9 mouse cellular contexts compared by ENCODE assay signal in the genomic region with DNA sequence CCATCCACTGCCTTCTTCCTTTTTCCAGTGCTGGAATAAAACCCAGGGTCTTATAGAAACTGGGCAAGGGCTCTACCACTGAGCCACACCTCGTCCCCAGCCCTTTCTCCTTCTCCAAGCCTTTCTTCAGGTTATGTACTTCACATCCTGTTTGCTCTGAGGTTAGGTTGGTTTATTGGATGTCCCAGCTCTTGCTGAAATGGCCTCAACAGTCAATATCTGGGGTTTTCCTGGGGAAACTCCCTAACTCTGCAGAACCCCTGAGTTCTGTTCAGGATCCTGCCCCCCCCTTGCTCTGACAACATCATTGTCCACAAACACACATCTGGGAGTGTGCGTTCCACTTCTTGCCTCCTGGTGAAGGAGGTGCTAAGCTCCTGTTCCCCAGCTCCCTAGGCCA. TPM values are rescaled to one million over a fixed set of nuclear protein-coding genes. Genes with fewer than 3 reads are reported as not detected.
DNase-seq lines count a peak whose midpoint lies in the region; ATAC-seq and TF ChIP-seq lines count a peak whose summit lies in the region.
"Not testable (repeated sequence)": the region's sequence is repeated elsewhere in the genome, so short reads cannot be mapped to it uniquely, and the experiment has no call there.
"Had no signal": no experiment of that assay in that cellular context is flagged by ENCODE, and none has a peak within 500 bp of the region (broad histone marks: within the 10 kb centered on the region; RNA-seq: fewer than 3 reads in every experiment).

No protein-coding gene starts in this region.

- not testable (repeated sequence) for H3K4me3 ChIP-seq in intestine, postnatal 0 days (ENCODE audit: low read depth, low read length)

- H3K4me2 ChIP-seq in intestine, postnatal 0 days (replicated peaks; ENCODE audit: low read depth) = peak overlapping the region; percentile 45

- not testable (repeated sequence) for H3K27me3 ChIP-seq in intestine, postnatal 0 days (replicated peaks; ENCODE audit: control insufficient read depth, insufficient read depth, low read length)

- H3K9me3 ChIP-seq in intestine, postnatal 0 days (ENCODE audit: control insufficient read depth) = not testable (repeated sequence)

- H3K36me3 ChIP-seq in intestine, postnatal 0 days (ENCODE audit: control insufficient read depth, insufficient read depth) = not testable (repeated sequence)

- H3K9ac ChIP-seq in intestine, postnatal 0 days (ENCODE audit: low read depth, low read length) = not testable (repeated sequence)

- peaks cover 10% of the 10 kb centered on the region; the same call in 1 of the 2 replicates for H3K4me1 ChIP-seq in intestine, postnatal 0 days (replicated peaks; ENCODE audit: control insufficient read depth, insufficient read depth, low read length)

- DNase-seq in spleen, adult 12 weeks (ENCODE audit: low spot score) = peak; percentile 15

- not testable (repeated sequence) for TF ChIP-seq CTCF in intestine, postnatal 0 days (IDR thresholded peaks at IDR 0.05; ENCODE audit: low read depth)

- not testable (repeated sequence) for H3K27ac ChIP-seq in intestine, postnatal 0 days (ENCODE audit: low read depth, low read length)

- WGBS in intestine, postnatal 0 days = 51% methylated on average over 2 of the region's 2 CpGs

- ATAC-seq in activated CD4-positive, CD25-positive, alpha-beta regulatory T cell, adult 4 months = peak; percentile 83
- ATAC-seq in inflammation-experienced regulatory T-cells, adult 6 months = peak; percentile 85
- ATAC-seq in intestine, postnatal 0 days = not testable (repeated sequence)

RNA-seq across cellular contexts. Expression of a gene that starts 26.6 kb away (rescaled TPM):
- 10 to 100 TPM; 12.6 to 13.9 TPM for polyA plus RNA-seq in activated CD4-positive, CD25-positive, alpha-beta regulatory T cell, adult 4 months (2017; shearing (Covaris generic))
- polyA plus RNA-seq in inflammation-experienced regulatory T-cells, adult 6 months (2017; shearing (Covaris generic)) = 10 to 100 TPM in 2 of 3 experiments, 1 to 10 TPM in 1; 9.0 to 17.1 (median 13.5) TPM
- polyA plus RNA-seq in intestine, postnatal 0 days (2015; fragmentation: Nextera tagmentation; extraction: Ambion mirVana) = 0.12 TPM in 1 of 2 replicates, not detected in the other
- polyA plus RNA-seq: brain, embryonic 14.5 days; C2C12; cerebellum, adult 2 months; G1E; Patski had no signal
